Mouse (Mus musculus): ENCODE results near the gene Gfi1b. TPM values are rescaled to one million over a fixed set of nuclear protein-coding genes. Genes with fewer than 3 reads are reported as not detected.

Gfi1b gene
- polyA plus RNA-seq, 1 experiment, result not detected

DNA sequence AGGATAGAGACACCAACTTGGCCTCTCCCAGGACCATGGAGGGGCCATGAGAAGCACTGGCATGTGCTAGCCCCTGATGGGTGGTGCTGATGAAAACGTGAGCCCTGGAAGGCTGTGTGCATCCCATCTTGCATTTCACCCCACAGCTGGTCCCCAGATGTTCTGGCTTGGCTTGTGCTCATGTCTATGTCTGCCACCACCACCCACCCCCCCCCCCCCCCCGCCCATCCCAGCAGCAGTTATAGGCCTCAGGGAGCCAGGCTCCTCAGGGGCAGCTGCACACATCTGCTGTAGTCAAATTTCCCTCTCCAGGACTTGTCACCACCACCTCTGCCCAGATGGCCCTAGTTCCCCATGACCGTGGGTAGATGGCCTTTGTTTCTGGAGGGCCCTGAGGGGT is 51.9 kb downstream of the Gfi1b start:
- no peak overlapping the region for H3ac ChIP-seq (ENCODE audit: control insufficient read depth, insufficient read length)
- TF ChIP-seq REST (IDR thresholded peaks at IDR 0.05; ENCODE audit: insufficient read depth, insufficient read length), result no peak
- no peak for TF ChIP-seq CEBPB (IDR thresholded peaks at IDR 0.05; ENCODE audit: insufficient read depth, poor library complexity, severe bottlenecking)
- no peak for TF ChIP-seq TCF3 (IDR thresholded peaks at IDR 0.05; ENCODE audit: insufficient read length, low read depth)
- no peak for TF ChIP-seq MAX (IDR thresholded peaks at IDR 0.05; ENCODE audit: low read depth)
- no peak for TF ChIP-seq TCF12 (IDR thresholded peaks at IDR 0.05; ENCODE audit: insufficient read depth, poor library complexity, severe bottlenecking)
- no peak for TF ChIP-seq USF1 (IDR thresholded peaks at IDR 0.05; ENCODE audit: low read depth)
- no peak for TF ChIP-seq SRF (IDR thresholded peaks at IDR 0.05; ENCODE audit: control insufficient read depth, insufficient read length, low read depth)
- no peak overlapping the region for H3K4me2 ChIP-seq (ENCODE audit: low read depth)
- peaks cover 4% of the 10 kb centered on the region for H3K36me3 ChIP-seq (ENCODE audit: control insufficient read depth, insufficient read depth)
- H3K27me3 ChIP-seq (ENCODE audit: control insufficient read depth, insufficient read depth, insufficient read length), result no peaks in the 10 kb centered on the region
- H3K4me3 ChIP-seq, result no peak overlapping the region
- no peaks in the 10 kb centered on the region for H3K79me2 ChIP-seq (ENCODE audit: control insufficient read depth, insufficient read depth)

DNA sequence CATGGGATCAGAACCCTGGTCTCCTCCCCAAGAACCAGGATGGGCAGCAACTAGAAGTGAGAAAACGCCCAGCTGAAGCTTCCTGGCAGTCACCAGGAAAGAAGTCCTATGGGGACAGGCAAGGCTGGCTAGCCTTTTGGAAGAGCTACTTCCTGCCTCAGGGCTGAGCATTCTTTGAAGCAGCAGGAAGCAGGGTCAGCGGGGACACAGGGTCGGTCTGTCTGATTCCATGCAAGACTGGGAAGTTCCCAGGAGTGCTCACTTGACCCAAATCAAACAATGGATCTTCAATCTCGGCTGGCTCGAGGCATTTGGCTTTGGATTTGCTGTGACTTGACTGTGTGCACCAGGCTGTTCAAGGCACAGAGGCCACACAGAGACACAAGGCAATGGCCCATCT is 55.2 kb downstream of the Gfi1b start:
- Histone ChIP-seq H3ac (ENCODE audit: control insufficient read depth, insufficient read length) (no peak overlapping the region), H3K36me3 (ENCODE audit: control insufficient read depth, insufficient read depth) (peaks cover 4% of the 10 kb centered on the region), H3K79me2 (ENCODE audit: control insufficient read depth, insufficient read depth) (no peaks in the 10 kb centered on the region), H3K4me2 (ENCODE audit: low read depth) (no peak overlapping the region), H3K4me3 (no peak overlapping the region), H3K27me3 (ENCODE audit: control insufficient read depth, insufficient read depth, insufficient read length) (peaks cover 2% of the 10 kb centered on the region)
- TF ChIP-seq REST (IDR thresholded peaks at IDR 0.05; ENCODE audit: insufficient read depth, insufficient read length) (no peak), TCF12 (IDR thresholded peaks at IDR 0.05; ENCODE audit: insufficient read depth, poor library complexity, severe bottlenecking) (no peak), POLR2A (IDR thresholded peaks at IDR 0.05; ENCODE audit: insufficient read length, low read depth) (no peak), MAX (IDR thresholded peaks at IDR 0.05; ENCODE audit: low read depth) (no peak), E2F4 (IDR thresholded peaks at IDR 0.05; ENCODE audit: insufficient read depth) (no peak), TCF3 (IDR thresholded peaks at IDR 0.05; ENCODE audit: insufficient read length, low read depth) (no peak), POLR2AphosphoS2 (IDR thresholded peaks at IDR 0.05; ENCODE audit: insufficient read length, low read depth) (no peak), MYOD1 (IDR thresholded peaks at IDR 0.05; ENCODE audit: control insufficient read depth in 1 of 3, insufficient read length in 2 of 3, low read depth in 2 of 3) (no peak), USF1 (IDR thresholded peaks at IDR 0.05; ENCODE audit: low read depth) (no peak), MYOG (IDR thresholded peaks at IDR 0.05; ENCODE audit: control insufficient read depth in 1 of 3, insufficient read depth in 1 of 3, insufficient read length in 2 of 3, low read depth in 2 of 3) (no peak), CEBPB (IDR thresholded peaks at IDR 0.05; ENCODE audit: insufficient read depth, poor library complexity, severe bottlenecking) (no peak), SRF (IDR thresholded peaks at IDR 0.05; ENCODE audit: control insufficient read depth, insufficient read length, low read depth) (no peak)

DNA sequence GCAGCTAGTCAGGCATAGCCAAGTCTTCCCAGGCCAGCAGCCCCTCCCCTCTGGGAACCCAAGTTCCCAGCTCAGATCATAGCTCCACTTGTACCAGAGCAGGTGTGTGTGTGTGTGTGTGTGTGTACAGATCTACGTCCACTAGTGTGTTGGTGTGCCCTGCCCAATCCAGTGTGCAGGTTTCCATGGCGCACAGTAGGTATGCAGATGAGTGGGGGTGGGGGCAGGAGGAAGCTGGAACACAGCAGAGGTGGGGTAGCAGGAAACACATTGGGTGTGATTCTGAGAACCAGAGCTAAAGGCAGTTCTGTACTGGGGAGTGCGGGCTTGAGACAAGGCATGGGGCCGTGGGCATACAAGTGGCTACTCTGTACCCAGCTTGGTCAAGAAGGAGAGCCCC is 57.4 kb downstream of the Gfi1b start:
- Histone ChIP-seq H3ac (ENCODE audit: control insufficient read depth, insufficient read length) (no peak overlapping the region), H3K27me3 (ENCODE audit: control insufficient read depth, insufficient read depth, insufficient read length) (peaks cover 16% of the 10 kb centered on the region), H3K4me2 (ENCODE audit: low read depth) (no peak overlapping the region), H3K4me3 (no peak overlapping the region), H3K36me3 (ENCODE audit: control insufficient read depth, insufficient read depth) (peaks cover 4% of the 10 kb centered on the region), H3K79me2 (ENCODE audit: control insufficient read depth, insufficient read depth) (no peaks in the 10 kb centered on the region)
- TF ChIP-seq POLR2AphosphoS2 (IDR thresholded peaks at IDR 0.05; ENCODE audit: insufficient read length, low read depth), result peak; percentile 25
- TF ChIP-seq SRF (IDR thresholded peaks at IDR 0.05; ENCODE audit: control insufficient read depth, insufficient read length, low read depth), result no peak
- TF ChIP-seq REST (IDR thresholded peaks at IDR 0.05; ENCODE audit: insufficient read depth, insufficient read length), result no peak

DNA sequence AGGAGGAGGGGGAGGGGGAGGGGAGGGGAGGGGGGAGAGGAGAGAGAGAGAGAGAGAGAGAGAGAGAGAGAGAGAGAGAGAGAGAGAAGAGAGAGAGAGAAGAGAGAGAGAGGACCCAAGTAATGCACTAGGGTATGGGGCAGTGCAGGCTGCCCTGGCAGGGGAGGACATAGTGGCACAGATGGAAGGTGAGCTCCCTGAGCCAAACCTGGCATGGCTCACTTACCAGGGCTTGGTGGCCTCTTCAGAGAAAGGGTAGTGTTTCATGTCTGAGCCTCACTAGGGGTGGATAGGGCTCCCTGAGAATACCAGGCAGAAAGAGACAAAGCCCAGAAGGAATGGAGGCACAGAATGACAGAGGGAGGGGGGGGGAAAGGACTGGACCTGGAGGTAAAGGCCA is 58.0 kb downstream of the Gfi1b start:
- TF ChIP-seq POLR2A (IDR thresholded peaks at IDR 0.05; ENCODE audit: insufficient read length, low read depth), result no peak
- no peak for TF ChIP-seq TCF12 (IDR thresholded peaks at IDR 0.05; ENCODE audit: insufficient read depth, poor library complexity, severe bottlenecking)
- TF ChIP-seq TCF3 (IDR thresholded peaks at IDR 0.05; ENCODE audit: insufficient read length, low read depth), result no peak
- TF ChIP-seq E2F4 (IDR thresholded peaks at IDR 0.05; ENCODE audit: insufficient read depth), result no peak
- TF ChIP-seq MYOD1 (IDR thresholded peaks at IDR 0.05; ENCODE audit: control insufficient read depth in 1 of 3, insufficient read length in 2 of 3, low read depth in 2 of 3), result no peak
- no peak for TF ChIP-seq MAX (IDR thresholded peaks at IDR 0.05; ENCODE audit: low read depth)
- no peak for TF ChIP-seq POLR2AphosphoS2 (IDR thresholded peaks at IDR 0.05; ENCODE audit: insufficient read length, low read depth)
- no peak for TF ChIP-seq CEBPB (IDR thresholded peaks at IDR 0.05; ENCODE audit: insufficient read depth, poor library complexity, severe bottlenecking)
- no peak for TF ChIP-seq USF1 (IDR thresholded peaks at IDR 0.05; ENCODE audit: low read depth)
- no peak for TF ChIP-seq REST (IDR thresholded peaks at IDR 0.05; ENCODE audit: insufficient read depth, insufficient read length)
- TF ChIP-seq SRF (IDR thresholded peaks at IDR 0.05; ENCODE audit: control insufficient read depth, insufficient read length, low read depth), result no peak
- TF ChIP-seq MYOG (IDR thresholded peaks at IDR 0.05; ENCODE audit: control insufficient read depth in 1 of 3, insufficient read depth in 1 of 3, insufficient read length in 2 of 3, low read depth in 2 of 3), result no peak

DNA sequence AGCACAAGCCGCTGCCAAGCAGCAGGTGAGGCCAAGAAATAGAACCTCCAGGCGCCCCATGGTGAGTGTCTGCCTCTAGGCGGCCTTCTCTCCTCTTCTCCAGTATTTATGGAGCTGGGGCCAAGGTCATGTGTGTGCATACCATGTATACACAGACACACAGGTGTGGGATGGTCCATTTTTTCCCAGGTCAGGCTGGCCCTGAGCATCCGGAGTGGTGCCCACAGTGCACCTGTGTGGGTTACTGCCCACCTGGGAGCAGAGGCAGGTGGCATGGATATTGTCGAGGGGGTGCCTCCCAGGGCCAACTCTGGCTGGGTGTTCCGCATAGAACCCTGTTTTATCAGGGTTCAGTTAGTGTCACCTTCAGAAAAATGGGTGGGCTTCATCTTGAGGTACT is 58.5 kb downstream of the Gfi1b start, which contains the start of gene Cel:
TSS of gene Cel (minus strand) at position 101 of the 400 bp plus-strand sequence.
- H3K4me2 ChIP-seq (ENCODE audit: low read depth), result no peak within 1 kb of the TSS
- H3K36me3 ChIP-seq (ENCODE audit: control insufficient read depth, insufficient read depth), result peaks cover 4% of the 10 kb centered on the region
- H3K27me3 ChIP-seq (ENCODE audit: control insufficient read depth, insufficient read depth, insufficient read length), result peaks cover 26% of the 10 kb centered on the region
- no peak within 1 kb of the TSS for H3K4me3 ChIP-seq
- no peak within 1 kb of the TSS for H3ac ChIP-seq (ENCODE audit: control insufficient read depth, insufficient read length)
- TF ChIP-seq E2F4 (IDR thresholded peaks at IDR 0.05; ENCODE audit: insufficient read depth) (no peak), MYOD1 (IDR thresholded peaks at IDR 0.05; ENCODE audit: control insufficient read depth in 1 of 3, insufficient read length in 2 of 3, low read depth in 2 of 3) (no peak), POLR2AphosphoS2 (IDR thresholded peaks at IDR 0.05; ENCODE audit: insufficient read length, low read depth) (no peak), USF1 (IDR thresholded peaks at IDR 0.05; ENCODE audit: low read depth) (no peak), POLR2A (IDR thresholded peaks at IDR 0.05; ENCODE audit: insufficient read length, low read depth) (no peak), SRF (IDR thresholded peaks at IDR 0.05; ENCODE audit: control insufficient read depth, insufficient read length, low read depth) (no peak)
- H3K79me2 ChIP-seq (ENCODE audit: control insufficient read depth, insufficient read depth), result no peaks in the 10 kb centered on the region

More for the DNA sequence above, 58.0 kb downstream of the Gfi1b start:
- no peak overlapping the region for H3K4me3 ChIP-seq
- H3K79me2 ChIP-seq (ENCODE audit: control insufficient read depth, insufficient read depth), result no peaks in the 10 kb centered on the region
- H3ac ChIP-seq (ENCODE audit: control insufficient read depth, insufficient read length), result no peak overlapping the region
- peaks cover 22% of the 10 kb centered on the region for H3K27me3 ChIP-seq (ENCODE audit: control insufficient read depth, insufficient read depth, insufficient read length)
- no peak overlapping the region for H3K4me2 ChIP-seq (ENCODE audit: low read depth)
- peaks cover 4% of the 10 kb centered on the region for H3K36me3 ChIP-seq (ENCODE audit: control insufficient read depth, insufficient read depth)

Other genes with a start within 250 kb of the Gfi1b start
- not detected for gene Ppp1r26, start 175.2 kb downstream of the Gfi1b start, polyA plus RNA-seq (2012; fragmentation: generic; extraction: Trizol)
- gene 1700007K13Rik, start 155.7 kb downstream of the Gfi1b start, polyA plus RNA-seq (2012; fragmentation: generic; extraction: Trizol), result 0.43 TPM
- 32.4 TPM for gene Mrps2, start 153.9 kb downstream of the Gfi1b start, polyA plus RNA-seq (2012; fragmentation: generic; extraction: Trizol)
- gene Gbgt1, start 125.1 kb downstream of the Gfi1b start, polyA plus RNA-seq (2012; fragmentation: generic; extraction: Trizol), result not detected
- gene Gm10134, start 115.9 kb downstream of the Gfi1b start, polyA plus RNA-seq (2012; fragmentation: generic; extraction: Trizol), result not detected
- gene Ralgds, start 108.9 kb downstream of the Gfi1b start, polyA plus RNA-seq (2012; fragmentation: generic; extraction: Trizol), result 24.2 TPM
- not detected for gene Cel, start 58.6 kb downstream of the Gfi1b start, polyA plus RNA-seq (2012; fragmentation: generic; extraction: Trizol)
- 24.4 TPM for gene Gtf3c5, start 38.2 kb downstream of the Gfi1b start, polyA plus RNA-seq (2012; fragmentation: generic; extraction: Trizol)
- gene Tsc1, start 19.2 kb upstream of the Gfi1b start, polyA plus RNA-seq (2012; fragmentation: generic; extraction: Trizol), result 7.6 TPM
- gene Spaca9, start 77.7 kb upstream of the Gfi1b start, polyA plus RNA-seq (2012; fragmentation: generic; extraction: Trizol), result 0.47 TPM
- 0.59 TPM for gene Ak8, start 78.2 kb upstream of the Gfi1b start, polyA plus RNA-seq (2012; fragmentation: generic; extraction: Trizol)
- gene Gtf3c4, start 218.4 kb upstream of the Gfi1b start, polyA plus RNA-seq (2012; fragmentation: generic; extraction: Trizol), result 26.9 TPM
- gene Ddx31, start 218.4 kb upstream of the Gfi1b start, polyA plus RNA-seq (2012; fragmentation: generic; extraction: Trizol), result 6.4 TPM